Mouse (Mus musculus): Measurements from ENCODE around the gene Kremen1. TPM values are rescaled to one million over a fixed set of nuclear protein-coding genes. Genes with fewer than 3 reads are reported as not detected.

Kremen1 gene
- polyA plus RNA-seq, 1 experiment from 2014 or later: 24.3 TPM

DNA sequence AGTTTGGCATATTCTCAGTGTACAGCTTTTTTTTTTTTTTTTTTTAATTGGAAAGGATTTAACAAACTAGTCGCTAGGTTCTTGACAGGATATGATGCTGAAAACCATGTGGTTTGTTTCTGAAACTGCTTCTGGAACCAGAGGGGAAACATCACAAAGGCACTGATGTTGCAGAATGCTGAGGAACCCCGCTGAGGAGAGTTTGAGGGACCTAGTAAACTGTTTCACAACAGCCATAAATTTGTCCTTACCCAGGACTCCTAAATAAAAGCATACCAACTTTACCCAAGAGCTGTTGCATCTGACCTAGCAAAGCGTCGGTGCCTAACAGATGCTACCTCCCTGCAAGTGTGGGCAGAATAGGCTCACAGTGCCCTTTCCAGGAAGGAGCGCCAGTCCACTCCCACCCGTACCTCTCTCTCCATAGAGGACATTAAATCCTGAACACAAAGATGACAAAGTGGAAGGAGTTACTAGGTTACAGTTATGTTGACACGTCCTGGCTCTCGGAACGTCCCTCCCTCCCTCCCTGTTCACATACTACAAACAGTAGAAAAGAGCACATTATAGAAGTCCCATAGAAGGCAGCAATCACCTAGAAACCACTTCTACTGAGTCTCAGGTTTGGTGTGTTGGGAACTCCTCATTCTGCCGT is 1.3 kb downstream of the Kremen1 start:
- no peaks in the 10 kb centered on the region for H3K9me3 ChIP-seq
- no peak overlapping the region for H3K27ac ChIP-seq
- no peak for ATAC-seq (ENCODE audit: low FRiP score, low read depth)
- H3K4me1 ChIP-seq: peaks cover 34% of the 10 kb centered on the region
- H3K9ac ChIP-seq: peak overlapping the region; percentile 87
- H3K4me3 ChIP-seq: peak overlapping the region; percentile 83
- H3K4me2 ChIP-seq (replicated peaks): peak overlapping the region; percentile 79
- 18% methylated on average over 10 of the region's 10 CpGs for WGBS
- H3K27me3 ChIP-seq: peaks cover 6% of the 10 kb centered on the region
- H3K36me3 ChIP-seq: no peaks in the 10 kb centered on the region

DNA sequence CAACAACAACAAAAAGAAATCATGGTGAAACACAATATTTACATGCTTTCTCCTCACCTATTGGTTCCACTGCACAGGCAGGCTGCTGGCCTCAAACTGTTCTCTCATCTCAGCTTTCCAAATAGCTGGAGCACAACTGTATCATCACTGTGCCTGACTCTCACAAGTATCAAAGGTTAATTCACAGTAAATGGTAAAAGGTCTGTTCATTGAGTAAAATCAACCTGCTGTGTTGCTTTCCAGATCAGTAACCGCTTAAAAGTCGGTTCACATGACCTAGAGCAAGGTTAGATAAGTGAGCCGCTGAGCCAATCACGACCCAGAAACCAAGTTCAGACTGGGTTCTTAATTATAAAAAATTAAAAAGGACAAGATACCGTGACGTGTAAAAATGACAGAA is 3.3 kb downstream of the Kremen1 start:
- peaks cover 2% of the 10 kb centered on the region for H3K27me3 ChIP-seq
- H3K36me3 ChIP-seq: no peaks in the 10 kb centered on the region
- H3K4me1 ChIP-seq: peaks cover 52% of the 10 kb centered on the region
- H3K27ac ChIP-seq: no peak overlapping the region
- H3K4me2 ChIP-seq (replicated peaks): no peak overlapping the region
- no peak overlapping the region for H3K4me3 ChIP-seq
- H3K9me3 ChIP-seq: no peaks in the 10 kb centered on the region
- no peak for ATAC-seq (ENCODE audit: low FRiP score, low read depth)
- H3K9ac ChIP-seq: no peak overlapping the region
- WGBS: 95% methylated on average over 6 of the region's 6 CpGs

GRCm38 (mm10) chr11:5257151-5257862 is 4.1 kb downstream of the Kremen1 start:
- no peak overlapping the region; the same call in 1 of the 2 replicates for H3K9ac ChIP-seq
- H3K4me1 ChIP-seq: peaks cover 57% of the 10 kb centered on the region
- no peaks in the 10 kb centered on the region for H3K36me3 ChIP-seq
- no peak overlapping the region for H3K4me3 ChIP-seq
- no peaks in the 10 kb centered on the region for H3K9me3 ChIP-seq
- no peaks in the 10 kb centered on the region for H3K27me3 ChIP-seq
- H3K4me2 ChIP-seq (replicated peaks): peak overlapping the region; percentile 49; the same call in 1 of the 2 replicates
- no peak for ATAC-seq (ENCODE audit: low FRiP score, low read depth)
- peak overlapping the region; percentile 80 for H3K27ac ChIP-seq
- 67% methylated on average over 13 of the region's 13 CpGs for WGBS

DNA sequence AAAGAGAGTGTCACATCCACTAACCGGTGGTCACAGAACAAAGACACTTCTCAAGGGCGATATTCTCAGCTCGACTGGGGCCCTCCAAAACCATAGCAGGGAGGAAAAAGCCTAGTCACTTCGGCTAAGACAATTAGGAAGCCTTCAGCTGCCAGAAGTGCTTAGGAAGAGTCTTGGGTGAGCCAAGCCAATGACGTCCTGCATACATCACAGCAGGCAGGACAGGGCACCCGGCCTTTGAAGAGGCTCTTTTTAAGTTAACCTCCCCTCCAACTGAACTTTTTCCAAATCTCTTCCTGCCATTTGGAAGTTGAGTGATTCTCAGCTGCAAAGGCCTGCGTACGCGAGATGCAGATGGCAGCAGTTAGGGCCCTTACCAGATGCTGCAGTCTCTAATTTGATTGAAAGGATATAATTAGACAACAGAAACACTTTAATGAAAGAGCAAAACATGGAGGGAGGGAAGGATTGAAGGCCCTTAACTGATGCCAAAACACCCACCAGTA is 5.8 kb downstream of the Kremen1 start:
- Histone ChIP-seq H3K27me3 (no peaks in the 10 kb centered on the region), H3K4me3 (no peak overlapping the region), H3K36me3 (no peaks in the 10 kb centered on the region), H3K9ac (no peak overlapping the region), H3K4me1 (peaks cover 69% of the 10 kb centered on the region), H3K4me2 (replicated peaks) (0 out of 2 replicates have a peak overlapping the region, but pooled peaks have one; percentile 0), H3K27ac (peak overlapping the region; percentile 73), H3K9me3 (no peaks in the 10 kb centered on the region)
- WGBS: 19% methylated on average over 9 of the region's 9 CpGs
- ATAC-seq (ENCODE audit: low FRiP score, low read depth): 0 out of 2 replicates have a peak, but pooled peaks have one; percentile 6

DNA sequence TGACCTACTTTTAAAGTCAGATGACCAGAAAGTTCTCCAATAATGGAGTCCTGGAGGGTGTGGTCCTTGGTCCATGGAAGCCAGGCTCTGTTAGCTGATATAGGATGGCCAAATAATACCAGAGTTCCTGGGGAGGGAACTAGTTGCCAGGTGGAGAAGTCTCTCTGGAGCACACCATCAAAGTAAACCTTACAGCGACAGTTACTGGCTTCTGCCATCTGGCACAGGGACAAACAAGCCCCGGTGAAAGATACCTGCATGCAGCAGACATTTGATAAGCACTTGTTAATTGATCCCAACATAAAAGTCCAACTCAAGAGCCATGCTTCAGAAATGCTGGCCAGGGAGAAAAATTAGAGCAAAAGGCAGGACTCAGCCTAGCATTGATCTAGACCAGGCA is 7.3 kb downstream of the Kremen1 start:
- Histone ChIP-seq H3K36me3 (no peaks in the 10 kb centered on the region), H3K4me1 (peaks cover 67% of the 10 kb centered on the region), H3K9ac (no peak overlapping the region), H3K4me2 (replicated peaks) (no peak overlapping the region), H3K9me3 (no peaks in the 10 kb centered on the region), H3K27me3 (no peaks in the 10 kb centered on the region), H3K27ac (no peak overlapping the region), H3K4me3 (no peak overlapping the region)
- WGBS: 67% methylated on average over 2 of the region's 2 CpGs
- ATAC-seq (ENCODE audit: low FRiP score, low read depth): no peak

GRCm38 (mm10) chr11:5253528-5253927 is 7.8 kb downstream of the Kremen1 start:
- Histone ChIP-seq H3K4me3 (no peak overlapping the region), H3K9ac (no peak overlapping the region), H3K4me1 (peaks cover 67% of the 10 kb centered on the region), H3K27me3 (no peaks in the 10 kb centered on the region), H3K36me3 (no peaks in the 10 kb centered on the region), H3K27ac (no peak overlapping the region), H3K9me3 (no peaks in the 10 kb centered on the region), H3K4me2 (replicated peaks) (no peak overlapping the region)
- 43% methylated on average over 3 of the region's 3 CpGs for whole genome bisulfite sequencing
- no peak for ATAC-seq (ENCODE audit: low FRiP score, low read depth)

GRCm38 (mm10) chr11:5252727-5253126 is 8.6 kb downstream of the Kremen1 start:
- Histone ChIP-seq H3K27ac (no peak overlapping the region), H3K9me3 (no peaks in the 10 kb centered on the region), H3K4me1 (peaks cover 67% of the 10 kb centered on the region), H3K4me3 (no peak overlapping the region), H3K9ac (no peak overlapping the region), H3K4me2 (replicated peaks) (no peak overlapping the region), H3K36me3 (no peaks in the 10 kb centered on the region), H3K27me3 (no peaks in the 10 kb centered on the region)
- no peak for ATAC-seq (ENCODE audit: low FRiP score, low read depth)
- 78% methylated on average over 8 of the region's 8 CpGs for WGBS

- Histone ChIP-seq H3K27me3 (no peaks in the 10 kb centered on the region), H3K9ac (no peak overlapping the region), H3K36me3 (no peaks in the 10 kb centered on the region), H3K4me2 (replicated peaks) (no peak overlapping the region), H3K9me3 (no peaks in the 10 kb centered on the region), H3K4me3 (no peak overlapping the region), H3K27ac (no peak overlapping the region), H3K4me1 (peaks cover 53% of the 10 kb centered on the region)
- 60% methylated on average over 6 of the region's 6 CpGs for WGBS
- ATAC-seq (ENCODE audit: low FRiP score, low read depth): no peak
Observed at GRCm38 (mm10) chr11:5251112-5251511, 10.2 kb downstream of the Kremen1 start.

DNA sequence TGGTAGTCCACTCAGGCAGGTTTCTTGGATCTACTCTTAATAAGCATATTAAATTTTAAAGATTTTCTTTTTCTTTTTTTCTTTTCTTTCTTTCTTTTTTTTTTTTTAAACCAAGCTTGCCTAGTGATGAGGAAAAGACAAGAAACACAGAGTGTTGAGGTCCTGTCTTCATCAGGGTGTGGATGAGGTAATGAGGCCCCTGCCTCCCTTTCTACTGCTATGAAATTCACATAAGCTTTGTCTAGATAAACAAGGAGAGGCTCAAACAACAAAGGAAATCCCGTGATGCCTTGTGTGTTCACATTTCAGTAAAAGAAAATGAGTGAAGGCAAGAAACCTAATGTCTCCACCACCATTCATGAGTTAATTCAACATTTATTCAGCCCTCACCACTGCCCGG is 13.2 kb downstream of the Kremen1 start:
- no peak overlapping the region for H3K4me3 ChIP-seq
- H3K4me2 ChIP-seq (replicated peaks): no peak overlapping the region
- H3K27me3 ChIP-seq: no peaks in the 10 kb centered on the region
- ATAC-seq (ENCODE audit: low FRiP score, low read depth): no peak
- peaks cover 1% of the 10 kb centered on the region for H3K36me3 ChIP-seq
- peaks cover 54% of the 10 kb centered on the region for H3K4me1 ChIP-seq
- WGBS: 75% methylated on average over 2 of the region's 2 CpGs
- no peaks in the 10 kb centered on the region for H3K9me3 ChIP-seq
- H3K27ac ChIP-seq: no peak overlapping the region
- H3K9ac ChIP-seq: no peak overlapping the region

DNA sequence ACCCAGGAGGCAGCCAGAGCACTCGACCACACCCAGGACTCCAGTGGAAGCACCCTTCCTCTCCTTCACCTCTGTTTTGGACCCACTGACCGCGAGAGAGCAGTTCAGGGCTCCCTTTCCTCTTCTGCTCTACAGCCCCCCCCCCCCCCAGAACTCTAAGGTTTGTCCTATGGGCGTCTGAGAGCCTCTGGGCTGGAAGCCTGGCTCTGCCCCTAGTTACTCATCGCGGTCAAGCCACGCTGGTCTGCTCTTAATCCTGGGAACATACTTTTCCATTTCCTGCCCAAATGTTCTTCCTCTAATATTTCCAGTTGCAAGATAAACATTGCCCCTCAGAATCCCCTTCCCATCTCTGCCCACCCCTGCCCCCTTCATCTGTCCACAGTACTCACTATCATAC is 15.9 kb downstream of the Kremen1 start:
- WGBS: 85% methylated on average over 7 of the region's 7 CpGs
- H3K36me3 ChIP-seq: peaks cover 24% of the 10 kb centered on the region
- no peaks in the 10 kb centered on the region for H3K27me3 ChIP-seq
- ATAC-seq (ENCODE audit: low FRiP score, low read depth): no peak
- no peak overlapping the region for H3K4me3 ChIP-seq
- no peaks in the 10 kb centered on the region for H3K9me3 ChIP-seq
- H3K4me1 ChIP-seq: peaks cover 36% of the 10 kb centered on the region
- peak overlapping the region; percentile 84 for H3K27ac ChIP-seq
- peak overlapping the region; percentile 62; the same call in 1 of the 2 replicates for H3K4me2 ChIP-seq (replicated peaks)
- H3K9ac ChIP-seq: no peak overlapping the region

GRCm38 (mm10) chr11:5244749-5245130 is 16.6 kb downstream of the Kremen1 start:
- peak overlapping the region; percentile 84 for H3K27ac ChIP-seq
- ATAC-seq (ENCODE audit: low FRiP score, low read depth): peak; percentile 25; the same call in 1 of the 2 replicates
- no peaks in the 10 kb centered on the region for H3K27me3 ChIP-seq
- peak overlapping the region; percentile 62 for H3K4me2 ChIP-seq (replicated peaks)
- peaks cover 40% of the 10 kb centered on the region for H3K4me1 ChIP-seq
- peak overlapping the region; percentile 27 for H3K4me3 ChIP-seq
- H3K9me3 ChIP-seq: no peaks in the 10 kb centered on the region
- WGBS: 13% methylated on average over 8 of the region's 8 CpGs
- H3K9ac ChIP-seq: peak overlapping the region; percentile 25; the same call in 1 of the 2 replicates
- peaks cover 24% of the 10 kb centered on the region for H3K36me3 ChIP-seq

All from limb, embryonic 13.5 days (tissue).